Mouse (Mus musculus) heart, postnatal 0 days (tissue): ENCODE data around the gene Olfr325. TPM values are rescaled to one million over a fixed set of nuclear protein-coding genes. Genes with fewer than 3 reads are reported as not detected.

ENCODE experiments used
- ATAC-seq: fragments of 200-750 bp; cut with Nextera tagmentation; 2 replicates; pipeline ENCODE4 v1.8.0; 2017; ENCODE audit warnings: low read depth, moderate number of reproducible peaks, moderate library complexity; ENCODE audit not compliant: insufficient read depth
- DNase-seq: peaks from one replicate; pipeline ENCODE4 v3.0.0-alpha.2; 2016; ENCODE audit warnings: low spot score
- H3K27ac ChIP-seq: fragments of 300-500 bp; sonication (generic); 2 replicates; pipeline ENCODE4 v1.5.1; 2014; ENCODE audit warnings: low read depth, mild to moderate bottlenecking
- H3K27me3 ChIP-seq: fragments of 300-500 bp; sonication (generic); 2 replicates; pipeline ENCODE4 v1.6.1; 2014; ENCODE audit warnings: low read length, mixed read lengths; ENCODE audit not compliant: control insufficient read depth, insufficient read depth
- H3K36me3 ChIP-seq: fragments of 300-500 bp; sonication (generic); replicated peaks from 2 replicates; pipeline ENCODE4 v1.6.1; 2014; ENCODE audit warnings: low read length, mixed read lengths; ENCODE audit not compliant: control insufficient read depth, insufficient read depth
- H3K4me1 ChIP-seq: fragments of 300-500 bp; sonication (generic); 2 replicates; pipeline ENCODE4 v1.6.1; 2014; ENCODE audit warnings: antibody characterized with exemption; ENCODE audit not compliant: control insufficient read depth, insufficient read depth
- H3K4me2 ChIP-seq: fragments of 300-500 bp; sonication (generic); 2 replicates; pipeline ENCODE4 v1.6.1; 2014; ENCODE audit warnings: low read depth, mild to moderate bottlenecking, low read length, moderate library complexity
- H3K4me3 ChIP-seq: fragments of 300-500 bp; sonication (generic); 2 replicates; pipeline ENCODE4 v1.5.1; 2014; ENCODE audit warnings: low read depth, low read length
- H3K9ac ChIP-seq: fragments of 300-500 bp; sonication (generic); replicated peaks from 2 replicates; pipeline ENCODE4 v1.6.1; 2014; ENCODE audit warnings: low read depth, low read length, mixed read lengths
- H3K9me3 ChIP-seq: fragments of 300-500 bp; sonication (generic); replicated peaks from 2 replicates; pipeline ENCODE4 v1.6.1; 2016; ENCODE audit warnings: low read length; ENCODE audit not compliant: control insufficient read depth
- CTCF ChIP-seq: IDR thresholded peaks from 2 replicates; pipeline ENCODE4 v1.5.1; 2016; ENCODE audit warnings: antibody characterized with exemption, control low read depth, low read depth
- EP300 ChIP-seq: IDR thresholded peaks from 2 replicates; pipeline ENCODE4 v1.6.1; 2016; ENCODE audit warnings: antibody characterized with exemption, low read depth
- WGBS: fragments of 180-500 bp; shearing (Covaris S2); extraction: QIAGEN DNeasy Blood & Tissue Kit; methylation state at CpG from one replicate; pipeline ENCODE4 v1.1.7; 2014; 5-methylcytosine and 5-hydroxymethylcytosine counted together
- polyA plus RNA-seq: library from polyadenylated mRNA; unstranded; fragments of >200 nt; fragmentation: Nextera tagmentation; extraction: Ambion mirVana; gene quantifications from 2 replicates; pipeline ENCODE4 v1.2.1, GENCODE M21; 2015
- total RNA-seq: library from RNA; depleted of rRNA; stranded (reverse); fragments of >200 nt; gene quantifications from 2 replicates; pipeline ENCODE4 v1.2.3, GENCODE M21; 2014; ENCODE audit warnings: low replicate concordance

The Olfr325 gene
- total and polyA plus RNA-seq, 2 experiments from 2014 or later, result not detected

- Histone ChIP-seq H3K4me3 (no peak overlapping the region), H3K4me2 (no peak overlapping the region), H3K9me3 (no peaks in the 10 kb centered on the region), H3K4me1 (no peaks in the 10 kb centered on the region), H3K27ac (no peak overlapping the region), H3K36me3 (no peaks in the 10 kb centered on the region), H3K27me3 (no peaks in the 10 kb centered on the region), H3K9ac (no peak overlapping the region)
- 57% methylated on average over 3 of the region's 3 CpGs for WGBS
- DNase-seq, result no peak
- TF ChIP-seq CTCF (no peak), EP300 (no peak)
- ATAC-seq, result no peak
Measured at GRCm38 (mm10) chr11:58613359-58613758, 35.8 kb downstream of the Olfr325 start.

- no peaks in the 10 kb centered on the region for H3K4me1 ChIP-seq
- no peak overlapping the region for H3K4me2 ChIP-seq
- TF ChIP-seq CTCF (no peak), EP300 (no peak)
- no peaks in the 10 kb centered on the region for H3K36me3 ChIP-seq
- H3K9ac ChIP-seq, result no peak overlapping the region
- ATAC-seq, result no peak
- no peak overlapping the region for H3K4me3 ChIP-seq
- no peaks in the 10 kb centered on the region for H3K27me3 ChIP-seq
- DNase-seq, result no peak
- H3K9me3 ChIP-seq, result no peaks in the 10 kb centered on the region
- no peak overlapping the region for H3K27ac ChIP-seq
Measured at GRCm38 (mm10) chr11:58614526-58614925, 37.0 kb downstream of the Olfr325 start.

GRCm38 (mm10) chr11:58615975-58616374 lies 38.4 kb downstream of the Olfr325 start, which contains the start of gene 2210407C18Rik:
Gene 2210407C18Rik, minus strand, starts transcription at chr11:58616075.
- no peaks in the 10 kb centered on the region for H3K9me3 ChIP-seq
- TF ChIP-seq CTCF (no peak), EP300 (no peak)
- WGBS, result 87% methylated on average over 4 of the region's 4 CpGs
- no peaks in the 10 kb centered on the region for H3K27me3 ChIP-seq
- no peak within 1 kb of the TSS for H3K4me2 ChIP-seq
- ATAC-seq, result no peak
- no peak within 1 kb of the TSS for H3K4me3 ChIP-seq
- DNase-seq, result no peak
- H3K9ac ChIP-seq, result no peak within 1 kb of the TSS
- H3K4me1 ChIP-seq, result no peaks in the 10 kb centered on the region
- H3K27ac ChIP-seq, result no peak within 1 kb of the TSS
- no peaks in the 10 kb centered on the region for H3K36me3 ChIP-seq

GRCm38 (mm10) chr11:58618369-58618768 lies 40.8 kb downstream of the Olfr325 start:
- Histone ChIP-seq H3K9ac (no peak overlapping the region), H3K9me3 (no peaks in the 10 kb centered on the region), H3K27ac (no peak overlapping the region), H3K4me2 (no peak overlapping the region), H3K4me1 (no peaks in the 10 kb centered on the region), H3K27me3 (no peaks in the 10 kb centered on the region), H3K36me3 (no peaks in the 10 kb centered on the region), H3K4me3 (no peak overlapping the region)
- no peak for ATAC-seq
- TF ChIP-seq CTCF (no peak), EP300 (no peak)
- 45% methylated on average over 3 of the region's 3 CpGs for WGBS
- no peak for DNase-seq

GRCm38 (mm10) chr11:58618793-58619192 lies 41.3 kb downstream of the Olfr325 start:
- no peak for TF ChIP-seq EP300
- TF ChIP-seq CTCF, result no peak
- DNase-seq (no peak), ATAC-seq (no peak)
- H3K27ac ChIP-seq, result no peak overlapping the region
- H3K27me3 ChIP-seq, result no peaks in the 10 kb centered on the region
- no peak overlapping the region for H3K4me2 ChIP-seq
- no peaks in the 10 kb centered on the region for H3K36me3 ChIP-seq
- H3K9ac ChIP-seq, result no peak overlapping the region
- H3K4me3 ChIP-seq, result no peak overlapping the region
- H3K9me3 ChIP-seq, result no peaks in the 10 kb centered on the region
- no peaks in the 10 kb centered on the region for H3K4me1 ChIP-seq
- 76% methylated on average over 6 of the region's 6 CpGs for WGBS

- no peak overlapping the region for H3K4me3 ChIP-seq
- no peaks in the 10 kb centered on the region for H3K4me1 ChIP-seq
- H3K27ac ChIP-seq, result no peak overlapping the region
- H3K36me3 ChIP-seq, result no peaks in the 10 kb centered on the region
- 66% methylated on average over 4 of the region's 4 CpGs for WGBS
- H3K27me3 ChIP-seq, result no peaks in the 10 kb centered on the region
- ATAC-seq (no peak), DNase-seq (no peak)
- no peak overlapping the region for H3K9ac ChIP-seq
- no peak overlapping the region for H3K4me2 ChIP-seq
- H3K9me3 ChIP-seq, result no peaks in the 10 kb centered on the region
- TF ChIP-seq EP300, result no peak
- no peak for TF ChIP-seq CTCF
Measured at GRCm38 (mm10) chr11:58626146-58626545, 48.6 kb downstream of the Olfr325 start.
